Mouse (Mus musculus) heart, embryonic 13.5 days (tissue): ENCODE measurements around the gene Cpz. TPM values are rescaled to one million over a fixed set of nuclear protein-coding genes. Genes with fewer than 3 reads are reported as not detected.

Experiments used
- ATAC-seq: fragments of 200-750 bp; cut with Nextera tagmentation; 2 replicates; pipeline ENCODE4 v1.8.0; 2017; ENCODE audit warnings: moderate TSS enrichment; ENCODE audit not compliant: insufficient number of reproducible peaks, low FRiP score, low TSS enrichment; ENCODE audit errors: extremely low read depth
- H3K27ac ChIP-seq: fragments of 300-500 bp; sonication (generic); replicated peaks from 2 replicates; pipeline ENCODE4 v1.5.1; 2015; ENCODE audit warnings: moderate library complexity, mild to moderate bottlenecking, inconsistent platforms
- H3K27me3 ChIP-seq: fragments of 300-500 bp; sonication (generic); replicated peaks from 2 replicates; pipeline ENCODE4 v1.6.1; 2015; ENCODE audit warnings: mild to moderate bottlenecking, inconsistent platforms
- H3K36me3 ChIP-seq: fragments of 300-500 bp; sonication (generic); 2 replicates; pipeline ENCODE4 v1.6.1; 2015; ENCODE audit warnings: mild to moderate bottlenecking, inconsistent platforms
- H3K4me1 ChIP-seq: fragments of 300-500 bp; sonication (generic); 2 replicates; pipeline ENCODE4 v1.6.1; 2015; ENCODE audit warnings: inconsistent platforms
- H3K4me2 ChIP-seq: fragments of 300-500 bp; sonication (generic); 2 replicates; pipeline ENCODE4 v1.6.1; 2015; ENCODE audit warnings: inconsistent platforms, mild to moderate bottlenecking, moderate library complexity
- H3K4me3 ChIP-seq: fragments of 300-500 bp; sonication (generic); 2 replicates; pipeline ENCODE4 v1.5.1; 2015; ENCODE audit warnings: moderate library complexity, mild to moderate bottlenecking, inconsistent platforms
- H3K9ac ChIP-seq: fragments of 300-500 bp; sonication (generic); 2 replicates; pipeline ENCODE4 v1.6.1; 2015; ENCODE audit warnings: inconsistent platforms, mild to moderate bottlenecking, moderate library complexity
- H3K9me3 ChIP-seq: fragments of 300-500 bp; sonication (generic); 2 replicates; pipeline ENCODE4 v1.6.1; 2016; ENCODE audit warnings: inconsistent platforms
- WGBS: fragments of 180-500 bp; shearing (Covaris S2); methylation state at CpG from one replicate; pipeline ENCODE4 v1.1.7; 2015; ENCODE audit warnings: mixed read lengths; 5-methylcytosine and 5-hydroxymethylcytosine counted together
- polyA plus RNA-seq: library from polyadenylated mRNA; unstranded; fragments of >200 nt; fragmentation: Nextera tagmentation; extraction: Ambion mirVana; gene quantifications from 2 replicates; pipeline ENCODE4 v1.2.1, GENCODE M21; 2015

Gene Cpz
- polyA plus RNA-seq = 6.5 and 10.3 TPM in 2 replicates

- H3K4me3 ChIP-seq = peak within 1 kb of the TSS; percentile 45
- peak within 1 kb of the TSS; percentile 75 for H3K9ac ChIP-seq
- no peak; the same call in 1 of the 2 replicates for ATAC-seq
- no peaks in the 10 kb centered on the region for H3K36me3 ChIP-seq
- peaks cover 19% of the 10 kb centered on the region for H3K4me1 ChIP-seq
- WGBS = 2% methylated on average over 29 of the region's 29 CpGs
- peak within 1 kb of the TSS; percentile 68 for H3K4me2 ChIP-seq
- H3K27me3 ChIP-seq = peaks cover 89% of the 10 kb centered on the region
- no peaks in the 10 kb centered on the region for H3K9me3 ChIP-seq
- no peak within 1 kb of the TSS for H3K27ac ChIP-seq
Measured at GRCm38 (mm10) chr5:35525469-35526123, at the start of gene Cpz. TSS of gene Cpz (minus strand) at chr5:35525698.

GRCm38 (mm10) chr5:35574653-35575599, 49.4 kb upstream of the Cpz start, which contains the start of gene Trmt44:
TSS of gene Trmt44 (minus strand) at chr5:35575070.
- H3K4me3 ChIP-seq = peak within 1 kb of the TSS; percentile 98
- H3K4me1 ChIP-seq = peaks cover 14% of the 10 kb centered on the region
- peak within 1 kb of the TSS; percentile 84 for H3K27ac ChIP-seq
- peak within 1 kb of the TSS; percentile 97 for H3K4me2 ChIP-seq
- 4% methylated on average over 56 of the region's 56 CpGs for WGBS
- H3K36me3 ChIP-seq = peaks cover 39% of the 10 kb centered on the region
- ATAC-seq = peak; percentile 79
- H3K9me3 ChIP-seq = no peaks in the 10 kb centered on the region
- peaks cover 14% of the 10 kb centered on the region; the same call in 1 of the 2 replicates for H3K27me3 ChIP-seq
- peak within 1 kb of the TSS; percentile 96 for H3K9ac ChIP-seq

GRCm38 (mm10) chr5:35571546-35571945, 46.0 kb upstream of the Cpz start:
- H3K27me3 ChIP-seq = no peaks in the 10 kb centered on the region
- WGBS = 92% methylated on average over 6 of the region's 6 CpGs

GRCm38 (mm10) chr5:35566632-35567031, 41.1 kb upstream of the Cpz start:
- Histone ChIP-seq H3K4me2 (no peak overlapping the region), H3K36me3 (peaks cover 99% of the 10 kb centered on the region), H3K4me3 (no peak overlapping the region), H3K4me1 (peaks cover 17% of the 10 kb centered on the region), H3K27me3 (no peaks in the 10 kb centered on the region), H3K9me3 (no peaks in the 10 kb centered on the region), H3K27ac (no peak overlapping the region), H3K9ac (no peak overlapping the region)
- 82% methylated on average over 4 of the region's 4 CpGs for WGBS
- no peak for ATAC-seq

More at GRCm38 (mm10) chr5:35571546-35571945, 46.0 kb upstream of the Cpz start:
- H3K36me3 ChIP-seq = peaks cover 72% of the 10 kb centered on the region
- no peak for ATAC-seq
- H3K4me1 ChIP-seq = peaks cover 14% of the 10 kb centered on the region
- no peak overlapping the region for H3K27ac ChIP-seq
- H3K4me2 ChIP-seq = no peak overlapping the region
- no peak overlapping the region for H3K9ac ChIP-seq
- no peak overlapping the region for H3K4me3 ChIP-seq
- no peaks in the 10 kb centered on the region for H3K9me3 ChIP-seq

- Histone ChIP-seq H3K27me3 (no peaks in the 10 kb centered on the region), H3K4me1 (peaks cover 21% of the 10 kb centered on the region), H3K36me3 (peaks cover 97% of the 10 kb centered on the region), H3K9ac (no peak overlapping the region), H3K4me2 (no peak overlapping the region), H3K4me3 (no peak overlapping the region), H3K9me3 (no peaks in the 10 kb centered on the region), H3K27ac (no peak overlapping the region)
- 85% methylated on average over 9 of the region's 9 CpGs for WGBS
- ATAC-seq = no peak
Measured at GRCm38 (mm10) chr5:35565217-35565616, 39.7 kb upstream of the Cpz start.

- peaks cover 83% of the 10 kb centered on the region for H3K36me3 ChIP-seq
- H3K27ac ChIP-seq = no peak overlapping the region
- ATAC-seq = no peak
- H3K9me3 ChIP-seq = no peaks in the 10 kb centered on the region
- H3K27me3 ChIP-seq = no peaks in the 10 kb centered on the region
- no peak overlapping the region for H3K4me2 ChIP-seq
- H3K4me3 ChIP-seq = no peak overlapping the region
- peaks cover 39% of the 10 kb centered on the region for H3K4me1 ChIP-seq
- 0% methylated on average over 1 of the region's 1 CpGs for WGBS
- no peak overlapping the region for H3K9ac ChIP-seq
Measured at GRCm38 (mm10) chr5:35563449-35563848, 38.0 kb upstream of the Cpz start.

GRCm38 (mm10) chr5:35562616-35563015, 37.1 kb upstream of the Cpz start:
- no peak for ATAC-seq

GRCm38 (mm10) chr5:35559447-35559846, 33.9 kb upstream of the Cpz start:
- ATAC-seq = peak; percentile 68; the same call in 1 of the 2 replicates
- Histone ChIP-seq H3K36me3 (peaks cover 75% of the 10 kb centered on the region), H3K9ac (no peak overlapping the region), H3K27ac (peak overlapping the region; percentile 95), H3K4me1 (peaks cover 56% of the 10 kb centered on the region), H3K4me3 (no peak overlapping the region), H3K9me3 (no peaks in the 10 kb centered on the region), H3K27me3 (no peaks in the 10 kb centered on the region), H3K4me2 (peak overlapping the region; percentile 48)
- 19% methylated on average over 8 of the region's 8 CpGs for WGBS

More at GRCm38 (mm10) chr5:35562616-35563015, 37.1 kb upstream of the Cpz start:
- WGBS = 41% methylated on average over 2 of the region's 2 CpGs
- H3K4me1 ChIP-seq = peaks cover 47% of the 10 kb centered on the region
- H3K27ac ChIP-seq = peak overlapping the region; percentile 46
- H3K9ac ChIP-seq = no peak overlapping the region; the same call in 1 of the 2 replicates
- H3K4me3 ChIP-seq = no peak overlapping the region
- peaks cover 77% of the 10 kb centered on the region for H3K36me3 ChIP-seq
- no peaks in the 10 kb centered on the region for H3K9me3 ChIP-seq
- no peak overlapping the region for H3K4me2 ChIP-seq
- H3K27me3 ChIP-seq = no peaks in the 10 kb centered on the region

- Histone ChIP-seq H3K4me3 (no peak overlapping the region), H3K36me3 (peaks cover 69% of the 10 kb centered on the region), H3K9me3 (no peaks in the 10 kb centered on the region), H3K9ac (peak overlapping the region; percentile 41; the same call in 1 of the 2 replicates), H3K4me2 (no peak overlapping the region), H3K4me1 (peaks cover 54% of the 10 kb centered on the region), H3K27me3 (no peaks in the 10 kb centered on the region), H3K27ac (peak overlapping the region; percentile 95)
- WGBS = 72% methylated on average over 13 of the region's 13 CpGs
- ATAC-seq = no peak
Measured at GRCm38 (mm10) chr5:35557946-35558621, 32.6 kb upstream of the Cpz start.

GRCm38 (mm10) chr5:35556393-35556792, 30.9 kb upstream of the Cpz start:
- 80% methylated on average over 7 of the region's 7 CpGs for WGBS
- no peak for ATAC-seq
- H3K27ac ChIP-seq = no peak overlapping the region
- no peak overlapping the region for H3K4me3 ChIP-seq
- H3K36me3 ChIP-seq = peaks cover 52% of the 10 kb centered on the region
- no peak overlapping the region for H3K4me2 ChIP-seq
- H3K4me1 ChIP-seq = peaks cover 37% of the 10 kb centered on the region
- H3K9me3 ChIP-seq = no peaks in the 10 kb centered on the region
- H3K27me3 ChIP-seq = no peaks in the 10 kb centered on the region
- H3K9ac ChIP-seq = no peak overlapping the region
